Mouse (Mus musculus) lung, adult 2 months (tissue): ENCODE measurements around the gene Nfasc.

Experiments used
- CTCF ChIP-seq: fragments of 200-500 bp; IDR thresholded peaks from 2 replicates; pipeline ENCODE4 v1.5.1; 2011; ENCODE audit warnings: mild to moderate bottlenecking, low read length, control low read depth; ENCODE audit not compliant: insufficient read depth
- POLR2A ChIP-seq: fragments of 200-500 bp; IDR thresholded peaks from 2 replicates; pipeline ENCODE4 v1.6.1; 2011; ENCODE audit warnings: low read depth, mild to moderate bottlenecking, control low read depth, low read length, borderline replicate concordance; ENCODE audit errors: extremely low read depth

- peak; percentile 60 for TF ChIP-seq CTCF
- TF ChIP-seq POLR2A = no peak
These were observed 217.7 kb downstream of the Nfasc start for GRCm38 (mm10) chr1:132523920-132524319.
